Mouse (Mus musculus): ENCODE results near the gene Asb13.

The Asb13 gene

DNA sequence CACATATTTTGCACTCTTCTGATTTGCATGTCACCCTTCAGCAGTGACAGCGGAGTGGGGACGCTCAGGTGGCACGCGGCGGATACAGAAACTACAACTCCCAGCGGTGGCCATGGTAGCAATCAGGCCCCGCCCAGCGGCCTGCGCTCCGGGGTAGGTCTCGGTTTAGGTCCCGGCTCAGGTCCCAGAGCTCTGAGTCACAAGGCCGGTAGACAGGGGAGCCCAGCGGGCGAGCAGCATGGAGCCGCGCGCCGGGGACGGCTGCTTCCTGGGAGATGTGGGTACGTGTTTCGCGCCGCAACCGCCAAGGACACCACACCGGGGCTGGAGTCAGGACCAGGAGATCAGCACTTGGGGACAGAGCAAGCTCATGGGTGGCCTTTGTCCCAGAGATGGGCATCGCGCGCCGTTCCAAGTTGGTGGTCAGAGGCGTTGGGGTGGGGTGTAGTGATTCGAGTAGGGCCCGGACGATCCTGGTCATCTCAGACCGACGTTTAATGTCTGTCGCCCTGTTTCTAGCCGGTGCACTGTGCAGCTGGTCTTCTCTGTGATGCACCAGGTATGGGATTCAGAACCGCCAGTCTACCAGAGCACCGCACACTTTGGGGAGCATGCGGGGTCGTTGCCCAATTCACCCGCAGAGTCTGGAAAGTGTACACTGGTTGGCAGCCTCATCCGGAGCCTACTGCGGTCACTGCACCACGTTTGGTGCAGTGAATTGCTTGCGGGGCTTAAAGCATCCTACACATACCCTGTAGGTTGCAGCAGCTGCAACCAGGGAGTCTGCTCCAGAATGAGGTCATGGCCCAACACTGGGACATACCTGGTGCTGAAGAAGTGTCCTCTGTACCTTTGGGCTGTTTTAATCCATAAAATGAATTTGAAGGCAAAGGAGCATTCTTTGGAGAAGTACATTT, at the start of gene Asb13:
Gene Asb13, plus strand, starts transcription at position 138 of the 917 bp plus-strand sequence.
- DNase-seq (ENCODE audit: low read depth, low spot score) = peak; percentile 66

DNA sequence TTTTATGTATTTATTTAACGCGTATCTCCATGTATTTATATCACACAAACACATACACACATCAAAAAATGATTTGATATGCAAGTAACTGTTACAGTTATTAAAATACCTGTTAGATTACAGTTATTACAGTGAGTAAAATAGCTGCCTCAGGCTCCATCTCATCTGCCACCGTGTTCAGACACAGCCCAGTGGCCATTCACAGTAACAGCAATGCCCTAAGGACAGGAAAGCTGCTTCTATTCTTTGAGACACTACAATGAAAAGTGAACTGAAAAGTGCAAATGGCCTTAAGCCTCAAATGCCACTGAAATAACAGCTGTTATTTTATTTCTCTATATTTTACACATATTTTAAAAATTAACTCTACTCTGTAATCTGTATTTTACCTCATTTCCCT, 43.0 kb upstream of the Asb13 start:
- DNase-seq (ENCODE audit: low read depth, low spot score) = no peak

DNA sequence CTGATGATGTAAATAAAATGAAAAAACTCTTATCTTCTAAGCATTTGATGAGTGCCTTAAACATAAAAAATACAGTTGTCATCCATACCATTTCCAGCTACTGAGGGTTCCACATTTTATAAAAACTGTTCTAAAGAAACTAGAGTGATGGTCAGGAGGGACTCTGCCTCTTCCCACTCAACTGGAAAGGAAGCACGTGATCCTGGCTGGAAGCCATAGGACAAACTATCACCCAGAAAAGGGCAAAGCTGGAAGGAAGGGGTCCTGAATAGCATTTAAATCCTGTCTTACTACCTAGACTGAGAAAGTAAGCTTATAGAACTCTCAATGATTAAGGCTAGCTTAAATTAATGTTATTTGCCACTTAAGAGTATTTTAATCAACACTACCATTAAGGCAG, 39.5 kb upstream of the Asb13 start:
- DNase-seq (ENCODE audit: low read depth, low spot score) = no peak

DNA sequence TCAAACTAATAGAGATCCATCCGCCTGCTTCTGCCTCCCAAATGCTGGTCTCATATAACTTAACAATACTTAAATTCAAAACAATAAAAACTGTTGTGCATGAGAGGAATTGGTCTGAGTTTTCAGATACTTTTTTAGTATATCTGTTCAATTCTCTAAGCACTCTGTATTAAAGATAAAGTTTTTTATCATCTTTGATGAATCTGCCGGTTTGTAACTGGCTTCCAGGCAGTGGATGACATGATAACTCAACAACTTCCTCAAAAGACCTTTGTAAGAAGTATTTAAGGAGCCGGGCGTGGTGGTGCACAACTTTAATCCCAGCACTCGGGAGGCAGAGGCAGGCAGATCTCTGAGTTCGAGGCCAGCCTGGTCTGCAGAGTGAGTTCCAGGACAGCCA, 37.6 kb upstream of the Asb13 start:
- DNase-seq (ENCODE audit: low read depth, low spot score) = no peak

DNA sequence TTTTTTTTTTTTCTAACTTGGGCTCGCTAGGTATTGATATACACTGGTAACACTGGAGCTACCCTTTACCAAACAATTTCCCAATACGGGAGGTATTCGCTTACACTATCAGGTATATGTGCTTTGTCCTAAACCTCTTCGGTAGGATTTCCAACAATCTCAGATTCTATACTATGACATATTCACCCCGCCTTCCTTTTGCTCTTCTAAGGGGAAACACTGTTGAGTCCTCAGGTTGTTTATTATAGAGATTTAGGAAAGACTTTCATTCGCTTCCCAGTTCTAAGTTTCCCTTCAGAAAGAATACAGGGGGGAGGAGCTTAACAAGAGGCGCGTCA, 24.1 kb upstream of the Asb13 start:
- no peak for DNase-seq (ENCODE audit: low read depth, low spot score)

DNA sequence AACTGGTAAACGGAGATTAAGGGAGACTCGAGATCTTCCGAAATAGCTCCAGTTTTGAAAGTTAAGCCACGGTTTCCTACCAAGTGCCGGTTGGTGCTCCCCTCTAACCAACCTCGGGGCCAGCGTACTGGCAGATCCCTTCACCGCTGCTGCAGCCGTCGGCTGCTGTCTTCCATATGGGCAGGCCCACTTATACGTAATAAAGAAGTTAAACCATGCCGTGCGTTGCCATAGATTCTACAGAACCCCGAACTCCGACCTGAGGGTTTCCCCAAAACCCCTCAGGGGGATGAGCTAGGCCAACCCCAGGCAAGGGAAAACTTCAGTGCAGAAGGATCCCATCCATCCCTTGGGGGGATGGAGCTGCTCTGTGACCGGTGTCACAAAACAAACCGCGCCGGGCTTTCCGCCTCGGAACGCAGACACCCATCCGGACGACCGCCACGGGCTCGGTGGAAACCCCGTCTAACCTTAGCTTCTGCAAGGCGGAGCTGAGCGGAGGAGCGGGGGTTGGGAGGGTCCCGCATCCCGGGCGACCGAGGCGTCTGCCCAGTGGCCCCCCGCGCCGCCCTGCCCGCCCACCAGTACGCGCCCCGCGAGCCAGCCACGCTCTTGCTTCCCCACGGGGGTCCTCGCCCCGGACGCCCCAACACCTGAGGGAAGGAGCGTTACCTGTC, 23.6 kb upstream of the Asb13 start:
- no peak for DNase-seq (ENCODE audit: low read depth, low spot score)

DNA sequence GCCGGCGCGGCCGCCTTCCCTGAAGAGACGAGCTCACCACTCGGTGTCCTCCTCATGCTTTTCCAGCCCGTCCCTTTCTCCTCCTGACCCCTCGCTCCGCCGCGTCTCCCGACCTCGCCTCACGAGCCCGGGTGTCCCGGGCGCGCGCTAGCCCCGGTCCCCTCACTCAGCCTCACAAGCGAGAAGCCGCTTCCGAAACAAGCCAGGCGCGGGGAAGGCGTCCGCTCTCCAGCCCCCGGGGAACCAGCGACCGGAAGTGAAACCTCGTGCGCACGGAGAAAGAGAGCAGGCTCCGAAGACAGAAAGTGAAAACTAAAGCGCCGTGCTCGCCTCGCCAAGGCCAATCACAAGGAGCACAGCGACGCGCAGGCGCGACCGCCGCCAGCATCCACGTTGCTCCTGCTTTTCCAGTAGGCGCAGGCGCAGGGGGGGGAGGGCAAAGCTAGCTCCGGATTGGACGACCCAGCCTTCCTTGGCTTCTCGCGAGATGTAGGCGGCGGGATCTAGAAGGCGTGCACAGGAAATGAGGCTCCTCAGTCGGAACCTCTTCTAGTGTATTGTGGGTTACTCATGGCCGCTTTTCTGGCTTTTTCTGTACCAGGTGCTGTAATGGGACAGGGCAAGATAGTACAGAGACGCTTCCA, 22.9 kb upstream of the Asb13 start, which contains the start of gene Fam208b:
Gene Fam208b, minus strand, starts transcription at position 314 of the 644 bp plus-strand sequence.
- peak; percentile 96 for DNase-seq (ENCODE audit: low read depth, low spot score)

DNA sequence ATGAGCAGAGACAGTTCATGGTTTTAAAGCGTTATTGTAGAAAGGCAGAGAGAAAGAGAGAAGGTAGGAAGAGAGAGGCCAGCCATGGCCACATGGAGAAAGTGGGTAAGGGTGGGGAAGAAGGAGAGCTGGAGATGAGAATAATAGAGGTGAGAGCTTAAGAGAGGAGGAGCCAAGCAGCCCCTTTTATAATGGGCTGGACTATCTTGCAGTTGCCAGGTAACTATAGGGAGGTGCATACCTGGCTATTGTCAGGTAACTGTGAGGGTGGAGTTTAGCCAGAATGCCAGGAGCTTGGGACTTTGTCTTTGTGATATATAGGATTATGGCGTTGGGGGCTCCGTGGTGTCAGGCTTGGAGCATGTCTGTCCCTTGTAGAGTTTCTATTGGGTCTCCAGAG, 6.7 kb upstream of the Asb13 start:
- DNase-seq (ENCODE audit: low read depth, low spot score) = no peak

DNA sequence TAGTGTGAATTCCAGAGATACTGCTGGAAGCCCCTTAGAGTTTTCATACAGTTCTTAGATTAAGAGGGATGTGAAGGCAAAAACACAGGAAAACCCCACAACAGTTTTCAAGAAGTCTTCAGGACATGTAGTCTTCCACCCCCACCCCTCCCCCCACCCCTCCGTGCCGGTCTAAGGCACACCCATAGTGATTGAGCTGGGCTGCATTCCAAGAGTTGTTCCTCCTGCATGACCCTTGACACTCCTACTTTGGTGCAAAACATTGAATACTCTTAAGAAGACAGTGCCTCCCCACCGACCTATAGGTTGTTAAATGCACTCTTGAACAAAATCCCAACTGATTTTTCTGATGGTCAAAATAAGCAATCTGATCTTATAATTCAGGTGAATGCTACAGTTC, 5.7 kb upstream of the Asb13 start:
- DNase-seq (ENCODE audit: low read depth, low spot score) = no peak

DNA sequence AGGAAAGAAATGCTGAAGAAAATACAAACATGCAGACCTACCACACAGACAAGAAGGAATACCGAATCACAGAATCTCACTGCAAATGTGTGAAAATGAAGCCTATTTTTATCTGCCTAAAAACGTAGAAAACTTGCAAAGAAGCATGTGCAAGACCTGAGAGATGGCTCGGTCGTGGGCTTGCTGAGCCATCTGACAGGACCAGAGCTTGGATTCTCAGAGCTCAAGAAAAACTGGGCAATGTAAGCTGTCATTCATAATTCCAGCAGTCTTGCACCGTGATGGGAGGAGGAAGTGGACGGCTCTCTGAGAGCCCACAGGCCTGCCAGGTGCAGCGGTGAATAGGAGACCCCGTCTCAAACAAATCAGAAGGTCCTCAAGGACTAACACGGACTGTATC, 1.3 kb upstream of the Asb13 start:
- DNase-seq (ENCODE audit: low read depth, low spot score) = no peak

DNA sequence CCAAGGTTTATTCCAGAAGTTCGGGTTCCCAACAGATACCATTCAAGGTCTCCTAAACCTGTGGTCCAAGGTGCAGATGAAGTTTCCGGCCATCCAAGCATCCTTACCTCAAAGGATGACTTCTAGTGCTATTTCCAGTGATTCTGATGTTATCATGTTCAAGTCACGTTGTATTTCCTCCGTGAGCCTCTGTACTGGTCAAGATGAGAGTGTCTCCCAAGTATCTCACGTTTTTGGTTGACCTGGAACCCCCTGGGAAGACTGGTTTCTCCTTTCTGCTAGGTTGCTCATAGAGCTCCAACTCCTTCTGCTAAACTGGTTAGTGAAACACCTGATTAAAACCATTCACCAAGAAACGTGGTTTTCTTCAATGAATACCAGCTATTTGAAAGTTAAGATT, 701 bp upstream of the Asb13 start:
- no peak for DNase-seq (ENCODE audit: low read depth, low spot score)

DNA sequence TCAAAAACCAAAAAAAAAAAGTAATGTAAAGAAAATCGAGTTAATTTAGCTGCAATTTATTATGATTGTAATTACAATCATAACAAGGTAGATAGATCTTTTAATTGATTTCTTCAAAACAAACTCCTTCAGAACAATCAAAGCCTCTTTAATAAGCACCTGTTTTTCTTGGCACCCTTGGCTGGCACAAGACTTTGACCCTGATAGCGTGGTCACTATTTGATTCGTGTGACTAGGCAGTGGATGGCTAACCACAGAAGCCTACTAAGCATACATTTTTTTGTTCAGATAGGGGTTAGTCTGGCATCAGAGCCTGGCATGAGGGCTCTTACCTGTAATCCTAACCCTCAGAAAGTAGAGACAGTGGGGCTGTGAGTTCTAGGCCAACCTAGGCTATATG, 1.2 kb downstream of the Asb13 start:
- DNase-seq (ENCODE audit: low read depth, low spot score) = no peak

DNA sequence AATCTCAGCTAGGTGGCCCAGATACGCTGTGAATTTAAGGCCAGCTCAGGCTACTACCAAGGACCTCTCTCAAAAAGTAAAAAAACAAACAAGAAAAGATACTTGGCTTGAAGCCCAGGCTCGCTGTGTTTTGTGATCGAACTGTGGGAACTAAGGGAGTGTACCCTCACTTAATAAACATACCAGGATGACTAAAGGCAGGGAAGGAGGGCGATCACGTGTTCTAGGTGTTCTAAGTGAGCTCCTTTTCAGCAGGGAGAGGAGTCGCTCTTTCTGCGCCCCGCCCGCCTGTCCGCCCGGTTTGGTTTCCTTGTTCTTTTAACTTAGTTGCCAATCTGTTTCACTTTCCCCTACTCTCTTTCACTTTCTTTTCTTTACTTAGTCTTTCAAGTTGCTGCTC, 3.0 kb downstream of the Asb13 start:
- DNase-seq (ENCODE audit: low read depth, low spot score) = no peak

DNA sequence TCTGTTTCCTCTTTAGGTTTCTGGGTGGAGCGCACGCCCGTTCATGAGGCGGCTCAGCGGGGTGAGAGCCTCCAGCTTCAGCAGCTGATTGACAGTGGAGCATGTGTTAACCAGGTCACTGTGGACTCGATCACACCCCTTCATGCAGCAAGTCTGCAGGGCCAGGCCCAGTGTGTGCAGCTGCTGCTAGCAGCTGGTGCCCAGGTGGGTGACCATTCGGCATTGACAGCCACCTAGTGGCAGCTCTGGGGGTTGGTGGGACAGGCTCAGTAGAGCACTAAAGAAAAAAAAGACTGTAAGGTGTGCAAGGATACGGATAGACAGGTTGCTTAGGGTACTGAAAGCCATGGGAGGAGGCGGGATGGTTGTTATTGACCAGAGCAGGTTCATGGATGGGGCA, 8.2 kb downstream of the Asb13 start:
- DNase-seq (ENCODE audit: low read depth, low spot score) = no peak

DNA sequence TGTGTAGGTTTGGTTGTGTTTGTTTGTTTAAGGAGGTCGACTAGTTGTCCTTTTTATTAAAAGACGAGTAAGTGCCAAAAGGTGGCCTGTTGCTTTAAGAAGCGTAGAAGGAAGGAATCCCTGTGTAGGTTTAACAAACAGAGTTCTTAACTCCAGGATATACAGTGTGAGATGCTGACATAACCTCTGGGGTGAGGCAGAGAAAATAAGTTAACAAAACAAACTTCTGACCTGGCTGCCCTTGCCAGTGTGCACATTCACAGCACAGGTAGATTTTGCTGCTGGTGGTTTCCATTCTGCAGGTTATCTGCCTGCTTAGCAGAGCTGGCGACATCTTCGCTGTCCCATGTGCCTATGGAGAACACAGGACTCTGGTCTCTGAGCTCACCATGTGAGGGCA, 8.7 kb downstream of the Asb13 start:
- no peak for DNase-seq (ENCODE audit: low read depth, low spot score)

DNA sequence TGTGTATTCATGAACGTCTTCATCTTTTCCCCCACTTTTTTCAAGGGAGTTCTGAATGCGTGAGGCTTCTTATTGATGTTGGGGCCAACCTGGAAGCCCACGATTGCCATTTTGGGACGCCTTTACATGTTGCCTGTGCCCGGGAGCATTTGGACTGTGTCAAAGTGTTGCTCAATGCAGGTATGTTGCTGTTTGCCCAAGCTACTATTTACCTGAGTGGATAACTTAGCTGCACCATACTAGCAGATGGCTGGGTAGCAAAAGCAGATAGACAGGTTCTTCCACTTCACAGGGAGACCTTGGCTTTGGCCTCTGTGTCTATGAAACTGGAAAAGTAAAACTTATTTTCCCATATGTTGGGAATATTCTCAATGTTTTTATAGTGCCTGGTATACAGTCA, 11.0 kb downstream of the Asb13 start:
- DNase-seq (ENCODE audit: low read depth, low spot score) = no peak

DNA sequence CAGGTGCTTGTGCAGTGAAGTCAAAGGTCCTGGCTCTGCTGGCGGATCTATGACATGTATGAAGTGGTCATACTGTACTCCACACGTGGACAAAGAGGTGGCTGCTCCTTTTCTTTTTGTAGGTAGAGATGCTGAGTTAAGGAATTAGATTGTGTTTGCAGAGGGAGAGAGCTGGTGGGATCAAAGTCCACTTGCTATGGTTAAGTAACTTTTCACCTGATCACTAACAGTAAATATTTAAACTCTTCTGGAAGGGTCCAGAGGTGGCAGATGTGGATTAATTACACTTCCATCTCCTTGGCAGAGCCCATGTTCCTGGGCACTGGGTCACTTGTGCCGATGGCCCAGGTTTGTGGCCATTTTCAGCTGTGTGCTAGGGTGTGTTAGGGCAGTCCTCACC, 12.1 kb downstream of the Asb13 start:
- no peak for DNase-seq (ENCODE audit: low read depth, low spot score)

DNA sequence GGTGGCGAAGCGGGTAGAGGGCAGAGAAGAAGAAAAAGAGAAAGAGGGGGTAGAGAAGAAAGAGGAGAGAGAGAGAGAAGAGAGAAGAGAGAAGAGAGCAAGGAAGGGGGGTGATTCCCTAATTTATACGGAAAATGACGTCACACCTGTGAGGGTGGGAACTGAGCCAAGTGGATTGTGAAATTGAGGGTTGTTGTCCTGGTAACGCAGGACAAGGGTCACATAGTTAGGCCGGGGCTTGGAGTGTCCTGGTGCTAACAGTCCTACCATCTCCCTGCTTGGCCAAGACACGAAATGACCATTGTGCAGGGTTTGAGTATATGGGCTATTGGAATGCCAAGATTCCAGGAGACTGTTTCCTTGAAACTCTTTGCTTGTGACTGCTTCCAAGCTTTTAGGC, 12.7 kb downstream of the Asb13 start:
- no peak for DNase-seq (ENCODE audit: low read depth, low spot score)

DNA sequence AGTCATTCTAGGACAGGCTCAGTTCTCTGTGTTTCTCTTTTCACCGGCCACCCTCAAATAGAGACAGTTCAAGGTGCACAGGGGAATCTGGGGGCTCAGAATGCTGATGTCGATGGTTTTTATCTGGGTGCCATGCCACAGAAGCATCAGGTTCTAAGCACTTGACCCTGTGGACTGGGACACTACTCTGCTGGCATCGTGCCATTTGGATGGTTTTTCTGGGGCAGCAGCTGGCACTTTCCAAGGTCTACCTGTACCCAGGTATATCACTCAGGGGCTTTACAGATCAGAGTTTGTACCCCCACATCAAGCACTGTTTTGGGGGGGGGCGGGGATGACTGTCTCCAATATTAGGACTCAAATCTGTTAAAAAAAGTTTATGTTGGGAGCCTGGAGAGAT, 16.7 kb downstream of the Asb13 start:
- DNase-seq (ENCODE audit: low read depth, low spot score) = no peak

DNA sequence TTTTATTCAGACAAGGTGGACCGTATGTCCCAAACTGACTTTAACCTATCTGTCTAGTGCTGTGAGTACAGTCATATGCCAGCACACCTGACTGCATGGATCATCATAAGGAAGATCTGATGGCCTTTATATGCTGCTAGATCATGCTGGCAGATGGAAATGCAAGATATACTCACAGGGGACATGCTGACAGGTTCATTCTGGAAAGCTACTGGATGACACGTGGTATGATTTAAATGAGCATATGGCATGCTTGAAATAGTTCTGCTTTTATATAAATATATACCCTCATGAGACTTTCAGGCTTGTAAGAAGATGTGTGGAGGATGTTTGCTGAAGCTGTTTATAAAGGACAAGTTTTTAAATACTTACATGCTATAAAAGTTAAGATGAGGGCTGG, 20.6 kb downstream of the Asb13 start:
- DNase-seq (ENCODE audit: low read depth, low spot score) = no peak

DNA sequence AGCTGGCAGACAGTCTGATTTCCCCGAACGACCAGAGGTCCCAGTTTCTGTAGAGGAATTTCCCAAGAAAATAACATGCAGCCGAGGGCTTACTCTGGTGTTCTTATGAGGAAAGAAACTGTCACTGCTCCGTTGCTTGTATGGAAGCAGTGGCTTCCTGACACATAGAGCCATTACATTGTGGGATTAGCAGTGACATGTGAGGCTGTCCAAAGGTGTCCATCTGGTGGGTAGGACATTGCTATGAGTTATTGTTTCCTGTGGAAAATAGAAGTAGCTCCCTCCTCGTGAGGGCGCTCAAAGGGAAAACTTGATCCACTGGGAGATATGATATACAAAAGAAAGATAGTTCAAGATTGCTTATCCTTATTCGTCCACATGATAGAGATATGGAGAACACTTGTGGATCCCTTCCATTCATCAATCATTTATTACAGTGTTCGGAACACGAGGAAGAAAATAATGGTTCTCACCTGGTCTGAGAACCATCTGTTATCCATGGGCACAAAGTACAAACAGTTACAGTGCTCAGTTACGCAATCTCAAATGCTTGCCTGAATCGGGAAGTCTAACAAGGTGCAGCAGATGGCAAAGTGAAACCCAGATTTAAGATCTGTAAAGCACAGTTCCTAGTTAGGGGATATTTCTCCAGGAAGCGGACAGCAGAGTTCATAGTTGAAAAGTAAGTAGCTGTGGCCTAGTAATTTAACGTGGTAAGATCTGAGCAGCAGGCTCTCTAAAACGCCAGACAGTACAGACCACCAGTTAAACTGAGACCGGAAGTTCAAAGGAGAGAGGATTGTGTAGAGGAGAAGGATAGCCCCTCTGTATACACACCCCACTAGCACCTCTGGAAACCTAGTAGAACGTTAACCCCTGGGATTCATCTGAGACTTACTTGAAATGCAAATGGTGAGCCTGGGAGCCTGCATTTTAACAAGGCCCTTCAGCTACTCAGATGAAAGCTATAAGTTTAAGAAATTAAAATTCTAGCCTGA, 25.6 kb downstream of the Asb13 start:
- no peak for DNase-seq (ENCODE audit: low read depth, low spot score)

DNA sequence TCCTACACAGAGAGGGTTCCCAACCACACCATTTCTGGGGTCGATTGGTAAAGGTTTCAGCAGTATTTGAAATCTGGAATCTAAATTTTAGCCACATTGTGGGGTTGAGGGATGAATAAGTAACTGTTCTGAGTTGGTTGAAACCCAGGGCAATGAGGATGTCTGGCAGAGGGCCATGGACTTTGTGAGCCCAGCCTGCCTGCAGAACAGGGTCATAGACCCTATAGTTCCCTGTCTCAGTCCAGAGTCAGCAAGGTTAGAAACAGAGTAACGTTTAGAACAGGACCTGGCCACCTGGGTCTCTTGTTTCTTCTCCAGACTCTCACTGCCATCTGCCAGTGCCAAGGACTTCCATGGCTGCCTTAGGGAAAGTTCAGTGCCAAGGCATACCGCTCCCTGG, 30.4 kb downstream of the Asb13 start:
- no peak for DNase-seq (ENCODE audit: low read depth, low spot score)
